Mouse (Mus musculus): Measurements from ENCODE around the gene Ltbp4. TPM values are rescaled to one million over a fixed set of nuclear protein-coding genes. Genes with fewer than 3 reads are reported as not detected.

Gene Ltbp4
- polyA plus RNA-seq, 1 experiment from 2014 or later: 10.5 TPM

GRCm38 (mm10) chr7:27288732-27289131 lies 48.8 kb downstream of the Ltbp4 start:
- Histone ChIP-seq H3K4me3 (no peak overlapping the region), H3K9me3 (replicated peaks) (peaks cover 3% of the 10 kb centered on the region; the same call in 1 of the 2 replicates), H3K36me3 (ENCODE audit: poor library complexity, severe bottlenecking) (no peaks in the 10 kb centered on the region), H3K27ac (no peak overlapping the region), H3K9ac (no peak overlapping the region), H3K27me3 (no peaks in the 10 kb centered on the region; the same call in 1 of the 2 replicates), H3K4me1 (0 out of 2 replicates have a peak, but pooled peaks cover 8% of the 10 kb centered on the region), H3K4me2 (no peak overlapping the region)
- no peak for ATAC-seq
- WGBS: 84% methylated on average over 7 of the region's 7 CpGs

- Histone ChIP-seq H3K9ac (no peak overlapping the region), H3K4me1 (0 out of 2 replicates have a peak, but pooled peaks cover 8% of the 10 kb centered on the region), H3K27me3 (no peaks in the 10 kb centered on the region; the same call in 1 of the 2 replicates), H3K9me3 (replicated peaks) (peaks cover 3% of the 10 kb centered on the region; the same call in 1 of the 2 replicates), H3K4me2 (peak overlapping the region; percentile 43), H3K4me3 (no peak overlapping the region), H3K36me3 (ENCODE audit: poor library complexity, severe bottlenecking) (peaks cover 23% of the 10 kb centered on the region), H3K27ac (no peak overlapping the region)
- peak; percentile 85 for ATAC-seq
- 6% methylated on average over 8 of the region's 8 CpGs for WGBS
These were observed 51.8 kb downstream of the Ltbp4 start for GRCm38 (mm10) chr7:27285698-27286066.

- H3K27ac ChIP-seq: no peak overlapping the region
- ATAC-seq: peak; percentile 61
- H3K9ac ChIP-seq: 0 out of 2 replicates have a peak overlapping the region, but pooled peaks have one; percentile 14
- H3K36me3 ChIP-seq (ENCODE audit: poor library complexity, severe bottlenecking): peaks cover 28% of the 10 kb centered on the region
- H3K4me2 ChIP-seq: peak overlapping the region; percentile 43
- WGBS: under 1% methylated on average over 28 of the region's 28 CpGs
- H3K4me1 ChIP-seq: 0 out of 2 replicates have a peak, but pooled peaks cover 8% of the 10 kb centered on the region
- H3K4me3 ChIP-seq: no peak overlapping the region
- H3K9me3 ChIP-seq (replicated peaks): no peaks in the 10 kb centered on the region
- H3K27me3 ChIP-seq: no peaks in the 10 kb centered on the region; the same call in 1 of the 2 replicates
These were observed 52.4 kb downstream of the Ltbp4 start for GRCm38 (mm10) chr7:27284865-27285697.

GRCm38 (mm10) chr7:27282225-27282624 lies 55.3 kb downstream of the Ltbp4 start:
- Histone ChIP-seq H3K36me3 (ENCODE audit: poor library complexity, severe bottlenecking) (peaks cover 56% of the 10 kb centered on the region), H3K4me3 (no peak overlapping the region), H3K4me1 (0 out of 2 replicates have a peak, but pooled peaks cover 8% of the 10 kb centered on the region), H3K27ac (no peak overlapping the region), H3K9me3 (replicated peaks) (no peaks in the 10 kb centered on the region), H3K4me2 (no peak overlapping the region), H3K27me3 (no peaks in the 10 kb centered on the region; the same call in 1 of the 2 replicates), H3K9ac (no peak overlapping the region)
- 52% methylated on average over 4 of the region's 4 CpGs for WGBS
- ATAC-seq: no peak

- peaks cover 61% of the 10 kb centered on the region for H3K36me3 ChIP-seq (ENCODE audit: poor library complexity, severe bottlenecking)
- H3K4me1 ChIP-seq: 0 out of 2 replicates have a peak, but pooled peaks cover 8% of the 10 kb centered on the region
- H3K27me3 ChIP-seq: no peaks in the 10 kb centered on the region; the same call in 1 of the 2 replicates
- 78% methylated on average over 13 of the region's 13 CpGs for WGBS
- no peak for ATAC-seq
- no peak overlapping the region for H3K9ac ChIP-seq
- H3K27ac ChIP-seq: no peak overlapping the region
- H3K4me3 ChIP-seq: no peak overlapping the region
- no peaks in the 10 kb centered on the region for H3K9me3 ChIP-seq (replicated peaks)
- H3K4me2 ChIP-seq: no peak overlapping the region
These were observed 55.8 kb downstream of the Ltbp4 start for GRCm38 (mm10) chr7:27281717-27282116.

GRCm38 (mm10) chr7:27277191-27277590 lies 60.3 kb downstream of the Ltbp4 start:
- no peaks in the 10 kb centered on the region for H3K27me3 ChIP-seq
- no peaks in the 10 kb centered on the region for H3K9me3 ChIP-seq (replicated peaks)
- no peak overlapping the region for H3K4me2 ChIP-seq
- no peak overlapping the region for H3K9ac ChIP-seq
- 90% methylated on average over 3 of the region's 3 CpGs for WGBS
- H3K36me3 ChIP-seq (ENCODE audit: poor library complexity, severe bottlenecking): peaks cover 91% of the 10 kb centered on the region
- H3K4me3 ChIP-seq: no peak overlapping the region
- H3K27ac ChIP-seq: no peak overlapping the region
- no peak for ATAC-seq
- H3K4me1 ChIP-seq: no peaks in the 10 kb centered on the region

GRCm38 (mm10) chr7:27276021-27276420 lies 61.5 kb downstream of the Ltbp4 start:
- ATAC-seq: no peak
- Histone ChIP-seq H3K4me1 (no peaks in the 10 kb centered on the region), H3K9ac (no peak overlapping the region), H3K9me3 (replicated peaks) (no peaks in the 10 kb centered on the region), H3K4me2 (no peak overlapping the region), H3K27me3 (no peaks in the 10 kb centered on the region), H3K36me3 (ENCODE audit: poor library complexity, severe bottlenecking) (peaks cover 91% of the 10 kb centered on the region), H3K4me3 (no peak overlapping the region), H3K27ac (no peak overlapping the region)
- 63% methylated on average over 7 of the region's 7 CpGs for WGBS

GRCm38 (mm10) chr7:27274916-27275315 lies 62.6 kb downstream of the Ltbp4 start:
- WGBS: 93% methylated on average over 4 of the region's 4 CpGs
- H3K9me3 ChIP-seq (replicated peaks): no peaks in the 10 kb centered on the region
- ATAC-seq: no peak
- H3K9ac ChIP-seq: no peak overlapping the region
- no peaks in the 10 kb centered on the region for H3K27me3 ChIP-seq
- H3K4me1 ChIP-seq: no peaks in the 10 kb centered on the region
- peaks cover 92% of the 10 kb centered on the region for H3K36me3 ChIP-seq (ENCODE audit: poor library complexity, severe bottlenecking)
- H3K4me2 ChIP-seq: no peak overlapping the region
- H3K27ac ChIP-seq: no peak overlapping the region
- H3K4me3 ChIP-seq: no peak overlapping the region

GRCm38 (mm10) chr7:27273739-27274351 lies 63.6 kb downstream of the Ltbp4 start:
- Histone ChIP-seq H3K9ac (no peak overlapping the region), H3K4me2 (no peak overlapping the region), H3K36me3 (ENCODE audit: poor library complexity, severe bottlenecking) (peaks cover 92% of the 10 kb centered on the region), H3K4me1 (no peaks in the 10 kb centered on the region), H3K27ac (no peak overlapping the region), H3K4me3 (no peak overlapping the region), H3K9me3 (replicated peaks) (no peaks in the 10 kb centered on the region), H3K27me3 (no peaks in the 10 kb centered on the region)
- ATAC-seq: no peak
- 57% methylated on average over 32 of the region's 32 CpGs for WGBS

- Histone ChIP-seq H3K4me1 (no peaks in the 10 kb centered on the region), H3K27me3 (no peaks in the 10 kb centered on the region), H3K9me3 (replicated peaks) (no peaks in the 10 kb centered on the region), H3K4me3 (no peak overlapping the region), H3K4me2 (no peak overlapping the region), H3K27ac (no peak overlapping the region), H3K36me3 (ENCODE audit: poor library complexity, severe bottlenecking) (peaks cover 92% of the 10 kb centered on the region), H3K9ac (no peak overlapping the region)
- 88% methylated on average over 8 of the region's 8 CpGs for WGBS
- no peak for ATAC-seq
These were observed 66.1 kb downstream of the Ltbp4 start for GRCm38 (mm10) chr7:27271423-27271822.

- Histone ChIP-seq H3K36me3 (ENCODE audit: poor library complexity, severe bottlenecking) (peaks cover 97% of the 10 kb centered on the region), H3K4me1 (peaks cover 8% of the 10 kb centered on the region), H3K9me3 (replicated peaks) (no peaks in the 10 kb centered on the region), H3K9ac (no peak overlapping the region), H3K27me3 (no peaks in the 10 kb centered on the region), H3K4me3 (no peak overlapping the region), H3K4me2 (no peak overlapping the region), H3K27ac (no peak overlapping the region)
- ATAC-seq: no peak
- WGBS: 87% methylated on average over 20 of the region's 20 CpGs
These were observed 70.9 kb downstream of the Ltbp4 start for GRCm38 (mm10) chr7:27266515-27267128.

- Histone ChIP-seq H3K27ac (no peak overlapping the region), H3K4me3 (no peak overlapping the region), H3K27me3 (no peaks in the 10 kb centered on the region), H3K4me1 (peaks cover 27% of the 10 kb centered on the region), H3K4me2 (no peak overlapping the region), H3K9me3 (replicated peaks) (no peaks in the 10 kb centered on the region), H3K36me3 (ENCODE audit: poor library complexity, severe bottlenecking) (peaks cover 79% of the 10 kb centered on the region), H3K9ac (no peak overlapping the region)
- ATAC-seq: no peak
- WGBS: 95% methylated on average over 12 of the region's 12 CpGs
These were observed 72.7 kb downstream of the Ltbp4 start for GRCm38 (mm10) chr7:27264761-27265160.

All from forebrain, embryonic 13.5 days (tissue).